Mouse (Mus musculus): ENCODE data around the gene Tle1.

- TF ChIP-seq POLR2A (IDR thresholded peaks at IDR 0.05; ENCODE audit: borderline replicate concordance, control insufficient read depth, low read depth, low read length) (no peak), CTCF (IDR thresholded peaks at IDR 0.05; ENCODE audit: control insufficient read depth, insufficient read depth, low read length) (no peak)
These were observed 132.8 kb downstream of the Tle1 start for GRCm38 (mm10) chr4:72067937-72068336.

All from bone marrow, adult 2 months (tissue).